Mouse (Mus musculus) lung, postnatal 0 days (tissue): ENCODE measurements around the gene Slc2a3. TPM values are rescaled to one million over a fixed set of nuclear protein-coding genes. Genes with fewer than 3 reads are reported as not detected.
A peak's percentile ranks its signal among the peaks of the same experiment; 100 is the strongest.

ENCODE experiments used
- ATAC-seq: fragments of 200-750 bp; cut with Nextera tagmentation; 2 replicates; pipeline ENCODE4 v1.8.0; 2017; ENCODE audit warnings: moderate library complexity
- DNase-seq: peaks from one replicate; pipeline ENCODE4 v3.0.0-alpha.2; 2016; ENCODE audit warnings: low spot score
- H3K27ac ChIP-seq: fragments of 300-500 bp; sonication (generic); 2 replicates; pipeline ENCODE4 v1.5.1; 2014; ENCODE audit warnings: antibody characterized with exemption, mild to moderate bottlenecking, low read length, mixed read lengths
- H3K27me3 ChIP-seq: fragments of 300-500 bp; sonication (generic); replicated peaks from 2 replicates; pipeline ENCODE4 v1.6.1; 2014; ENCODE audit warnings: low read length, mixed read lengths; ENCODE audit not compliant: insufficient read depth
- H3K36me3 ChIP-seq: fragments of 300-500 bp; sonication (generic); 2 replicates; pipeline ENCODE4 v1.6.1; 2014; ENCODE audit warnings: low read length, mixed read lengths; ENCODE audit not compliant: insufficient read depth
- H3K4me1 ChIP-seq: fragments of 300-500 bp; sonication (generic); 2 replicates; pipeline ENCODE4 v1.6.1; 2014; ENCODE audit warnings: antibody characterized with exemption, low read depth, low read length, mixed read lengths; ENCODE audit not compliant: insufficient read depth
- H3K4me2 ChIP-seq: fragments of 300-500 bp; sonication (generic); replicated peaks from 2 replicates; pipeline ENCODE4 v1.6.1; 2014; ENCODE audit warnings: low read depth, mild to moderate bottlenecking, low read length, moderate library complexity, mixed read lengths
- H3K4me3 ChIP-seq: fragments of 300-500 bp; sonication (generic); 2 replicates; pipeline ENCODE4 v1.5.1; 2014; ENCODE audit warnings: low read depth, low read length
- H3K9ac ChIP-seq: fragments of 300-500 bp; sonication (generic); replicated peaks from 2 replicates; pipeline ENCODE4 v1.6.1; 2014; ENCODE audit warnings: low read depth, mild to moderate bottlenecking
- H3K9me3 ChIP-seq: fragments of 300-500 bp; sonication (generic); 2 replicates; pipeline ENCODE4 v1.6.1; 2016; ENCODE audit warnings: low read length, mixed read lengths
- CTCF ChIP-seq: IDR thresholded peaks from 2 replicates; pipeline ENCODE4 v1.5.1; 2016; ENCODE audit warnings: antibody characterized with exemption, mild to moderate bottlenecking
- EP300 ChIP-seq: IDR thresholded peaks from 2 replicates; pipeline ENCODE4 v1.6.1; 2016; ENCODE audit warnings: antibody characterized with exemption, mild to moderate bottlenecking, control low read depth
- WGBS: fragments of 180-500 bp; shearing (Covaris S2); extraction: QIAGEN DNeasy Blood & Tissue Kit; methylation state at CpG from one replicate; pipeline ENCODE4 v1.1.7; 2014; 5-methylcytosine and 5-hydroxymethylcytosine counted together
- polyA plus RNA-seq: library from polyadenylated mRNA; unstranded; fragments of >200 nt; fragmentation: Nextera tagmentation; extraction: Ambion mirVana; gene quantifications from 2 replicates; pipeline ENCODE4 v1.2.1, GENCODE M21; 2015

Slc2a3 gene
- polyA plus RNA-seq, 1 experiment from 2014 or later, result 3.8 TPM

DNA sequence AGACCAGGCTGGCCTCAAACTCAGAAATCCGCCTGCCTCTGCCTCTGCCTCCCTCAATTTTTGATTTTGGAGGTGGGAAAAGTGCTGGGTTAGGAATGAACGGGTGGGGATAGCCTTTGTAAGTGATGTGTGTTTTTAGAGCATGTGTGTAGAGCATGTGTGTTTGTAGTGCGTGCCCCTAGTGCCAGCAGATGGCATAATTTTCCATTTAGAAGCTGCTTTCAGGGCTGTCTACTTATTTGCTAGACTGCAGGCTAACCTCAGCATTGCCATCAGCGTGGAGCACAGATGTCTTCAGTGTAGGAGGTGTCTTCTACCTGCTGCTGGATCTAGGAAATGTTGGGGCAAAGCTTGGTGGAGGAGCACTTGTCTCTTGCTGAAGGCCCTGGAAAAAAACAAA lies 92.6 kb downstream of the Slc2a3 start:
- no peaks in the 10 kb centered on the region for H3K4me1 ChIP-seq
- WGBS, result 72% methylated on average over 4 of the region's 4 CpGs
- no peaks in the 10 kb centered on the region for H3K27me3 ChIP-seq
- no peak overlapping the region for H3K9ac ChIP-seq
- no peak overlapping the region for H3K4me2 ChIP-seq
- no peaks in the 10 kb centered on the region for H3K9me3 ChIP-seq
- H3K36me3 ChIP-seq, result no peaks in the 10 kb centered on the region
- DNase-seq (no peak), ATAC-seq (no peak)
- TF ChIP-seq EP300, result no peak
- TF ChIP-seq CTCF, result 0 out of 2 replicates have a peak, but pooled peaks have one; percentile 7
- H3K27ac ChIP-seq, result no peak overlapping the region
- H3K4me3 ChIP-seq, result no peak overlapping the region

DNA sequence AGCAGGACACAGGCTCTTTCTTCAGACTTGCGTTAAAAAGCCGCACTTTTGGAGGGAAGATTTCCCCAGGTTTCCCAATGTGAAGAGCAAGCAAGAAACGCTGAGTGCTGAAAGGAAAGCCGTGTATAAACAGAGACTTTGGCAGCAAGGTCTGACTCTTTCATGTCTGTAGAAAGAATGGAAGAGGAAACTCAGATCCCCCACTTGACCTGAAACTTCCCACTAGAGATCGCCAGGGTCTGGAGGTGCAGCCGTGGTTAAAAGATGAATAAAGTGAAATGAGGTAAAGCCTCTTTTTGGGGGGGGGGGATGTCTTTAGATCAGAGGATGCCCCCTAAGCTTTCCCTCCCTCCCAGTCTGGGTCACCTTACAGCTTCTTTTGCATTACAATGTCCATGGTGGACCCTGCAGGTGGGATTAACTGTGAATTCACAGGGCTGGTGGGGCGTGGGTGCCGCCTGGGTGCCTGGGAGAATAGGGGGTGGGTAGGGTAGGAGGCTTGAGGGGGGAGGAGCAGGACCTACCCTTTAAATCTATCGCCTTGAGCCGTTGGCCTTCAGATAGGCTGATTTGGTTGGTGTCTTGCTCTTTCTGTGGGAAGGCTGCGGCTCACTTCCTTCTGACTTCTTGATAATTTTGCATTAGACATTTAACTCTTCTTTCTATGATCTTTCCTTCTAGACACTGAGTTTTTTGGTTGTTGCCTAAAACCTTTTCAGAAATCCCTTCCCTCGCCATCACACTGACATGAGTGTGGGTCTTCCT lies 94.2 kb downstream of the Slc2a3 start, which contains the start of gene Nanog:
TSS of gene Nanog (plus strand) at position 454 of the 765 bp plus-strand sequence.
- Histone ChIP-seq H3K27me3 (no peaks in the 10 kb centered on the region), H3K27ac (no peak within 1 kb of the TSS), H3K4me2 (no peak within 1 kb of the TSS), H3K4me3 (no peak within 1 kb of the TSS), H3K4me1 (no peaks in the 10 kb centered on the region), H3K36me3 (no peaks in the 10 kb centered on the region), H3K9ac (no peak within 1 kb of the TSS), H3K9me3 (no peaks in the 10 kb centered on the region)
- DNase-seq, result peak; percentile 20
- WGBS, result 23% methylated on average over 12 of the region's 12 CpGs
- ATAC-seq, result no peak
- TF ChIP-seq EP300 (no peak), CTCF (no peak)

DNA sequence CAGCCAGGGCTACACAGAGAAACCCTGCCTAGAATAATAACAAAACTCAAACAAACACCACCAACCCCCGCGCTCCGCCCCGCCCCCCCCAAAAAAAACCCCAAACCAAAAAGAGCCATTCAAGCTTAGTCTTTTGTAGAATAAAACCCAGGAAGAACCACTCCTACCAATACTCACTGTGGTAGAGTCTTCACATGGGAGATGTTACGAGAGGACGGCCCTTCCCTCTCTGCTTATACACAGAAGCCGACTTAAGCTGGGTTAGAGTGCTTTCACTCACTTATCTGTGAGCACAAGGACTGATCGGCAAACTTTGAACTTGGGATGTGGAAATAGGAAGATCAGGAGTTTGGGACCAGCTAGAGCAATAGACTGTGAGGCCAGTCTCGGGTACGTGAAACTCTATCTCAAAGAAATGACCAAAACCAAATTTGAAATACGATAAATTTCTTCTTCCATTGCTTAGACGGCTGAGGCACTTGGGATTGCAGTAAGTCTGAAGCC lies 95.1 kb downstream of the Slc2a3 start:
- Histone ChIP-seq H3K4me2 (no peak overlapping the region), H3K27ac (no peak overlapping the region), H3K9ac (no peak overlapping the region), H3K4me1 (no peaks in the 10 kb centered on the region), H3K27me3 (no peaks in the 10 kb centered on the region), H3K36me3 (no peaks in the 10 kb centered on the region), H3K9me3 (no peaks in the 10 kb centered on the region), H3K4me3 (no peak overlapping the region)
- ATAC-seq (no peak), DNase-seq (no peak)
- TF ChIP-seq EP300 (no peak), CTCF (no peak)
- WGBS, result 60% methylated on average over 12 of the region's 12 CpGs

DNA sequence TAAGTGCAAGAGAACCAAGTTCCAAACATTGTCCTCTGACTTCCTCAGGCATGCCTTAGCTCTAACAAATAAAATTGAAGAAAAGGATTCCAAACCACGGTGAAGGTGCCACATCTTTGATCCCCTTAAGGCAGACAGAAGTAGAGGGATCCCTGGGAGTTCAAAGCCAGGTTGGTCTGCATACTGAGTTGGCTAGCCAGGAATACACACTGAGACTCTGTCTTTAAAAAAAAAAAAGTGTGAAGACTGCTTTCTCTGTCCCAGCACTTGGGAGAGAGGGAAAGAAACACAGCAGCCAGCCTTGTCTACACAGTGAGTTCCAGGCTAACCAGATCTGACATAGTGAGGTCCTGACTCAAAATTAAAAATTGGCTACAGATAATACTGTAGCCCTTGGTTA lies 97.7 kb downstream of the Slc2a3 start:
- ATAC-seq, result no peak
- WGBS, result 10% methylated on average over 1 of the region's 1 CpGs
- DNase-seq, result no peak
- no peaks in the 10 kb centered on the region for H3K4me1 ChIP-seq
- H3K4me3 ChIP-seq, result no peak overlapping the region
- TF ChIP-seq CTCF, result no peak
- TF ChIP-seq EP300, result no peak
- H3K4me2 ChIP-seq, result no peak overlapping the region
- peak overlapping the region; percentile 74 for H3K27ac ChIP-seq
- H3K36me3 ChIP-seq, result no peaks in the 10 kb centered on the region
- H3K27me3 ChIP-seq, result no peaks in the 10 kb centered on the region
- H3K9ac ChIP-seq, result no peak overlapping the region
- H3K9me3 ChIP-seq, result no peaks in the 10 kb centered on the region

DNA sequence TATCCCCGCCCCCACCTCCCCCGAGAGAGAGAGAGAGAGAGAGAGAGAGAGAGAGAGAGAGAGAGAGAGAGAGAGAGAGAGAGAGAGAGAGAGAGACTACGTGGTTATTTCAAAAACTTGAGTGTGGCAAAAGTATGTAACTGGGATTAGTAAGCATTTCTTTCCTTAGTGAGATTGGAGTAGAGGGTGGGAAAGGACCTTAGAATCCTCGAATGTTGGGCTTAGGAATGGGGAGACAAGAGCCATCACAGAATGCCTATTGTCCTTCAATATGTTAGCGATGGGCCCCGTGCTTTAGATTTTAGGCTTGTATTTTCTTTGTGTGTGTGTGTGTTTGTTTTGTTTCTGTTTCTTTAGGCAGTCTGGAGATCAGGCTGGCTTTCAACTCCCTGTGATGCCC lies 98.2 kb downstream of the Slc2a3 start:
- TF ChIP-seq CTCF (no peak), EP300 (no peak)
- 17% methylated on average over 6 of the region's 6 CpGs for WGBS
- H3K4me3 ChIP-seq, result no peak overlapping the region
- DNase-seq (peak; percentile 45), ATAC-seq (no peak)
- H3K4me1 ChIP-seq, result no peaks in the 10 kb centered on the region
- H3K4me2 ChIP-seq, result no peak overlapping the region
- H3K27me3 ChIP-seq, result no peaks in the 10 kb centered on the region
- peak overlapping the region; percentile 74 for H3K27ac ChIP-seq
- no peaks in the 10 kb centered on the region for H3K9me3 ChIP-seq
- H3K36me3 ChIP-seq, result no peaks in the 10 kb centered on the region
- no peak overlapping the region for H3K9ac ChIP-seq

DNA sequence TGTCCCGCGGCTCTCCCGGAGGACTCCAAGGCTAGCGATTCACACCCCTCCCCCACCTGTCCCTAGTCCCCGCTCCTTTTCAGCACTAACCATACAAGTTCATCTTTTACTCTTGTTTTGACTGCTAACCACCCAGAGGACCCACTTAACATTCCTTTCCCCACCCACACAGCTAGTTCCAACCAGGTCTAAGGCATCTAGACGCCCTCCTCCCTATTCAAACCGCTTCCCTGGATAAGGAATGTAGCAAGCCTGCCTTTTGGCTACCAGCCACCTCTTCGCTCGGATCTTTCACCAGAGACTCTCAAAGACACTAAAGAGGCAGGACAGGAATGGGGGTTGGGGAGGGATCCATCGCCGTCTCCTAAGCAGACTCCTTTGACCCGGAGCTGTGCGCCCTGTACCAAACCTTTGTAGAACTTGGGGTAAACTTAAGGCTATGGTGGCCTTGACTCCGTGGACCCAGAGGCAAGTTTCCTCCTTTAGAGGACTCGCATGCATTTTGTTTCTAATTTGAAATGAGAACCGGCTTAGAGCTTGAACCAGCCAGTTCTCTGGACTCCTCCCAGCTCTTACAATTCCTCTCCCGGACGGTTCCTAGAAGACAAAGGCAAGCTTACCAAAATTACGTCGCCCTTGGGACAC lies 98.8 kb downstream of the Slc2a3 start:
- 0 out of 2 replicates have a peak overlapping the region, but pooled peaks have one; percentile 13 for H3K9ac ChIP-seq
- H3K4me3 ChIP-seq, result peak overlapping the region; percentile 22; the same call in 1 of the 2 replicates
- peak overlapping the region; percentile 74 for H3K27ac ChIP-seq
- no peaks in the 10 kb centered on the region for H3K4me1 ChIP-seq
- ATAC-seq, result peak; percentile 98
- peak overlapping the region; percentile 43 for H3K4me2 ChIP-seq
- peak; percentile 92 for DNase-seq
- no peaks in the 10 kb centered on the region for H3K9me3 ChIP-seq
- H3K36me3 ChIP-seq, result no peaks in the 10 kb centered on the region
- H3K27me3 ChIP-seq, result no peaks in the 10 kb centered on the region
- WGBS, result 4% methylated on average over 20 of the region's 20 CpGs
- TF ChIP-seq CTCF, result no peak
- peak; percentile 94 for TF ChIP-seq EP300
